In genomic region chr8:86884489-86885463, GRCm38 (mm10) we compare ENCODE assay signal across 8 mouse cellular contexts. TPM values are rescaled to one million over a fixed set of nuclear protein-coding genes. Genes with fewer than 3 reads are reported as not detected.
DNase-seq lines count a peak whose midpoint lies in the region; ATAC-seq lines count a peak whose summit lies in the region.

N4bp1 (minus strand) TSS chr8:86885258.

- peak within 1 kb of the TSS; percentile 95 for H3K27ac ChIP-seq in hindbrain, embryonic 15.5 days (replicated peaks)

- H3K36me3 ChIP-seq in hindbrain, embryonic 15.5 days, result no peaks in the 10 kb centered on the region

- peak within 1 kb of the TSS; percentile 91 for H3K4me2 ChIP-seq in hindbrain, embryonic 15.5 days

- peak within 1 kb of the TSS; percentile 84 for H3K4me3 ChIP-seq in hindbrain, embryonic 15.5 days

- H3K9me3 ChIP-seq in hindbrain, embryonic 15.5 days, result no peaks in the 10 kb centered on the region

- WGBS in hindbrain, embryonic 15.5 days, result under 1% methylated on average over 93 of the region's 119 CpGs

- peak within 1 kb of the TSS; percentile 91 for H3K9ac ChIP-seq in hindbrain, embryonic 15.5 days

- DNase-seq in WW6 (ENCODE audit: low read depth, low spot score), result peak; percentile 81
- peak; percentile 95 to 96 for DNase-seq in cerebellum, postnatal 36 days
- peak; percentile 90 to 94 for DNase-seq in frontal cortex, postnatal 36 days (ENCODE audit: low spot score in 2 of 2)
- DNase-seq in left cerebral cortex, adult 11 months (ENCODE audit: low spot score), result peak; percentile 87
- DNase-seq in lung, postnatal 36 days, result peak; percentile 96
- peak; percentile 93 for DNase-seq in retina, embryonic 14.5 days (ENCODE audit: low spot score)
- peak; percentile 89 to 92 for DNase-seq in thymus, postnatal 36 days

- H3K4me1 ChIP-seq in hindbrain, embryonic 15.5 days (replicated peaks), result peaks cover 29% of the 10 kb centered on the region

- peak; percentile 93 for ATAC-seq in hindbrain, embryonic 15.5 days (ENCODE audit: low FRiP score, low read depth)

- no peaks in the 10 kb centered on the region for H3K27me3 ChIP-seq in hindbrain, embryonic 15.5 days

RNA-seq across cellular contexts. Expression of gene N4bp1, which starts in this region (rescaled TPM):
- polyA plus RNA-seq in hindbrain, embryonic 15.5 days (2015; fragmentation: Nextera tagmentation; extraction: Ambion mirVana), result 9.6 and 10.6 TPM in 2 replicates

Comparison
In these comparisons a context has a peak if more than half of its experiments do, and no peak if none do; other contexts are left out.
1. Peak in every context shown above with its lines: DNase-seq, ATAC-seq, H3K4me3 ChIP-seq and H3K27ac ChIP-seq.